Mouse (Mus musculus) urinary bladder, postnatal 36 days (tissue): Measurements from ENCODE around the gene Knl1.
"Not testable (repeated sequence)": the region's sequence is repeated elsewhere in the genome, so short reads cannot be mapped to it uniquely, and the experiment has no call there.

Source experiments
- DNase-seq, 2 experiments: peaks; one replicate each; pipeline ENCODE4 v3.0.0; 2022; ENCODE audit warnings: low spot score in 2 of 2, mixed read lengths in 1 of 2

Gene Knl1

GRCm38 (mm10) chr2:119046649-119047611 is at the start of gene Knl1:
TSS of gene Knl1 (plus strand) at chr2:119047119.
- peak; percentile 95 to 99 for DNase-seq

- DNase-seq: no peak
Observed at GRCm38 (mm10) chr2:118998115-118998866, 48.6 kb upstream of the Knl1 start.

- DNase-seq: no peak
Observed at GRCm38 (mm10) chr2:118999025-118999639, 47.8 kb upstream of the Knl1 start.

DNA sequence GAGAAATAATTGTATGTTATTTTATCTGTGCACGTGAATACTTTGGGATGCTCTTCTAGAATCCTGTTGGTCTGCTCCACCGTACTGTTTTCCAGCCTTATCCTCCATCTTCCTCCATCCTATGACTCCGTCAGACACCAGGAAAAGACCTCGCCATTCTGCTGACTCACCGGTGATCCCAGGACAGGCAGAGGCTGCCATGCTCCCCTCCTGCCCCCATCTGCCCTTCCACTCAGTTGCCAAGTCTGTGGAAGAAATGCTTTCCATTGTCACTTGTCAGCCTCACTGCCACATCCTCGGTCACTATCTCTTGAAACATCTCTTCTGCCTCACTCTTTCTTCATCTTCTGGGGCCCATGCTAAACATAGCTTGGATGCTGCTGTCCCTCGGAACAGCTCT is 40.0 kb upstream of the Knl1 start:
- no peak for DNase-seq

DNA sequence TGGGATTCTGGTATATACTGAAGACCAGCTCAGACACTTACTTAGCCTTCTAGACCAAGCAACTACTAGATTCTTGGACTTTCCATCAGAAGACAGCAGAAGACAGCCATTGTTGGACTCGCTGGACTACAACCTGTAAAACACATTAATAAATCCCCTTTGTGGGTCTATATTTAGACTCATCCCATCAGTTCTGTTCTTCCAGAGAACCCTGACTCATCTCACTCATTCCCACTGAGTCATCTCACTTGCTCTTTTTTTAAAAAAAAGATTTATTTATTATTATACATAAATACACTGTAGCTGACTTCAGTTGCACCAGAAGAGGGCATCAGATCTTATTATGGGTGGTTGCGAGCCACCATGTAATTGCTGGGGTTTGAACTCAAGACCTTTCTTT is 37.5 kb upstream of the Knl1 start:
- no peak for DNase-seq

GRCm38 (mm10) chr2:119014989-119015388 is 31.9 kb upstream of the Knl1 start:
- no peak for DNase-seq

- no peak for DNase-seq
Observed at GRCm38 (mm10) chr2:119015604-119016180, 31.2 kb upstream of the Knl1 start.

DNA sequence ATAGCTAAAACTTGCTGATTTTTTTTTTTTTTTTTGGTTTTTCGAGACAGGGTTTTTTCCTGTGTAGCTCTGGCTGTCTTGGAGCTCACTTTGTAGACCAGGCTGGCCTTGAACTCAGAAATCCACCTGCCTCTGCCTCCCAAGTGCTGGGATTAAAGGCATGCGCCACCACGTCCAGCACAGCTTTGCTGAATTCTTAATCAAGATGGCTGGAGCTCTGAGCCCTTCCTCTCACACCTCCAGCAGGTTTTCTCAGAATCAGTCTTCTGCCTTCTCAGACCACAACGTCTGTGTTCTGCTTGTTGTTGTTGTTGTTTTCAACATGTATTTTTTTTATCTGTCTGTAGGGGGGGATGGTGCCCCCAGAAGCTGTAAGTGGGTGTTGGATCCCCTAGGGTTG is 30.6 kb upstream of the Knl1 start:
- not testable (repeated sequence) for DNase-seq

- no peak for DNase-seq
Observed at GRCm38 (mm10) chr2:119017647-119018046, 29.3 kb upstream of the Knl1 start.

DNA sequence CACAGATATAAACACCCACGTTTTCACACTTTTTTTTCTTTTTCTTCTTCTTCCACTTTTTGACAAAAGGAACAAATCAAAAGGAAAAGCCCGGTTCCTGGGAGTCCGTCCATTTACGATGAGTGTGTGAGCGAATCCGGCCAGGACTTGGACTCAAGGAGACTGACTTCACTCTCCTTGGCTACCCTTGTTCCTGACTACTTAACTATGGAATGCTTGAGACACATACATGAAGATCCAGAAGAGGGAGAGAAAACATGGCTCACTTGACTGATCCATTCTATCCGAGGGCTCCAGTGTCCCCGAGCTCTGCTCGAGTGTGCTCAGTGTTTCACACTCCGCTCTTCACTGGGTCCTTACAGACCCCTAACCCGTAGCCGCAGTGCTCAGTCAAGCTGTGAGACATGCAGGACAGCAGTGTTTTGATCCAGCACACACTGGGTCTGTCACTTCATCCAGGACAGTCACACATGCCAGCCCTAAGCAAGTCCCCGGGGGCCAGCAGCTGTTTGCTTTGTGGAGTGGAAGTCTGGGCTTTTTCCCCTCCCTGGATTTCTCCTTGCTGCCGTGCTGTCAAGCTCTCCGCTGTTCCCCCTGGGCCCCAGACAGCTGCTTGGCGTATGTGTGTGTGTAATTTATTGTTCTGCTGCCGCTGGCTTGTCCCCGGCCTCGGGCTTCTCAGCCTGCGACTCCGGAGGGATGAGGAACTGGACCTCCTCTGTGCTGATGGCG is 28.4 kb upstream of the Knl1 start:
- DNase-seq: peak in 1 of 2 experiments; percentile 11

- no peak for DNase-seq
Observed at GRCm38 (mm10) chr2:119019131-119019530, 27.8 kb upstream of the Knl1 start.

DNA sequence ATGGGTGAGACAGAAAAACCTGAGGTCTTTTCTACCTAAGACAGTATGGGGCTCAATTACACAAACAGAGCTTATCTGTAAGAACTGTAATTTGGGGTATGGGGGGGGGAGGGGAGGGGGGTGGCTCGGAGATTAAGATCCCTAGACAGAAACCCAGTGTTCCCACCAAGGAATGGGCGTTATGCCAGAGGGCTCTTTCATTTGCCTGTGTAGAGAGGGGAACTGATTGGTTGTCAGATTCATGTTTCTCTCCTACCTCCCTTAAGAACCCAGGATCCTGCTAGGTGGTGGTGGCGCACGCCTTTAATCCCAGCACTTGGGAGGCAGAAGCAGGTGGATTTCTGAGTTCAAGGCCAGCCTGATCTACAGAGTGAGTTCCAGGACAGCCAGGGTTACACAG is 27.4 kb upstream of the Knl1 start:
- no peak for DNase-seq

DNA sequence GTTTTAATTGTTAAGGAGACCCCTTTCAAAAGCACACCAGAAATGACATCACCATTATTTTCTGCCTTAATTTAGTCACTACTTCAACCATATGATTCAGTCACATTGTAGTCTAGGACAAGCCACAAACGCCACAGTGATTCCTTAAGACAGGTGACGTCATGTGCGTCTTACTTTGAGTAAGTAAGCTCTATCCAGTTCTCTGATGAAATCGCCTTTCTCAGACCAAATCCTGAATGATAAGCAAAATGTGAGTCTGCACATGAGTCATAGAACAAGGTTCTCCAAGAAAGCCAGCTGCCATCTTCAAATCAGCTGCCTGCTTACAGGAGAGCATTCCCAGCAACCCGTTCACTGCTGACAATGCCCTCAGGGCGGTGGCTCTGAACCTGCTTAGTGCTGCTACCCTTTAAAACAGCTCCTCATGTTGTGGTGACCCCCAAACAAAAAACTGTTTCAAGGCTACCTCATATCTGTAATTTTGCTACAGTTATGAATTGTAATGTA is 23.7 kb upstream of the Knl1 start:
- DNase-seq: no peak

GRCm38 (mm10) chr2:119024536-119025238 is 22.2 kb upstream of the Knl1 start:
- no peak for DNase-seq

DNA sequence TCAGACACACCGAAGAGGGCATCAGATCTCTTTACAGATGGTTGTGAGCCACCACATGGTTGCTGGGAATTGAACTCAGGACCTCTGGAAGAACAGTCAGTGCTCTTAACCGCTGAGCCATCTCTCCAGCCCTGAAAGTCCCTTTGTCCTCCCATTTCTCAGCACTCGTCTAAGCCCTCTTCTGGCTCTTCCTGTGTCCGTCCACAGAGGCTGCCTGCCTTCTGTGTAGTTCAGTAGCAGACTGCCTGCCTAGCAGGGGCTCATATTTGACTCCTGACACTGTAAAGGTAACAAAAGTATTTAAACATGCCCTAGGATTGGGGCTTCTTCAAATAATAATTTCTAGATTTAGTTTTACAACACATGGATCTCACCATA is 21.7 kb upstream of the Knl1 start:
- DNase-seq: no peak

DNA sequence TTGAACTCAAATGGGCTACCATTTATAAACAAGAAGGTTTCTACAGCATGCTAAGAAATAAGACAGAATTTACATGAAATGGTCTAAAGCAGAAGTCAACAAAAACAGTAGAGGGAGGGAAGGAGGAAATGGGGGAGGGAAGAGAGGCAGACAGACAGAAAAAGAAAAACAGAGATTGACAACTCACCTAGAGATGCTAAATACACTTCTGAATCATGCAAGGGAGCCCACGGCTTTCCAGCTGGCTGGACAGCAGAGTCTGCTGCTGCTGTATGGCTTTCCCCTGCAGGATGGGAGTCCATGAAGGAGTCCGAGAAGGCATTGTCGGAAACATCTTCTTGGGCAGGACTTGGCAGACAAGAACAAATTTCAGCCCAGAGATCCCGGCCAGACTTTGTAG is 20.0 kb upstream of the Knl1 start:
- DNase-seq: no peak

- DNase-seq: peak; percentile 94 to 96
Observed at GRCm38 (mm10) chr2:119028941-119029551, 17.9 kb upstream of the Knl1 start, which contains the start of gene Ccdc32. TSS of gene Ccdc32 (minus strand) at chr2:119029393.

- no peak for DNase-seq
Observed at GRCm38 (mm10) chr2:119032191-119032590, 14.7 kb upstream of the Knl1 start.

DNA sequence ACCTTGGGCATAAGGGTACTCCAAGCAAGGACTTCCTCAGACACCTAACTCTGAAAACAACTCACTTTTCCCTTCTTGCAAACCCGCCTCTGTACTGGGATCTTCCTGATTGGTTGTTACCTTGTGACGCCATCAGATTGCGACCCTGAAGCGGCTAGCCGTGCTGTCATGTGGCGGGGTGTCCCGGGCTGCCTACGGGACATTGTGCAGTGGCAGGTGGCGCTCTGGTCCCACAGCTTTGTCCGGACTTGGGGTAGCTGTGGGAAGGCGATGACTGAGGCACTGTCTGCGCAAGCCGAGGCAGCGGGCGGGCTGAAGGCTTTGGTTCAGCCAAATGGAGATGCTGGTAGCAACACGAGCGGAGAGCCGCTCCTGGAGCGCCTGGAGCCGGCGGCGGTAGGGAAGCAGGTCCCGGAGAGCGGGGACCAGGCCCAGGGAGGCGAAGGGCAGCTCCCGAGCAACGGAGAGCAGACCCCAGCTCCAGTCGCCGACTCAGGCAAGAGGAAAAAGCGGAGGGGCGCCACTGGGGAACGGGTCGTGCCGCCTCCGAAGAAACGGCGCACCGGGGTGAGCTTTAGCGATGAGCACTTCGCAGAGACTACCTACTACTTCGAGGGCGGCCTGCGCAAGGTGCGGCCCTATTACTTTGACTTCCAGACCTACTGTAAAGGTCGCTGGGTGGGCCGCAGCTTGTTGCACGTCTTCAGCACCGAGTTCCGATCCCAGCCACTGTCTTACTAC is 12.1 kb upstream of the Knl1 start, which contains the start of gene Rpusd2:
Gene Rpusd2, plus strand, starts transcription at position 135 of the 741 bp plus-strand sequence.
- DNase-seq: peak; percentile 85 to 92
